Mouse (Mus musculus) heart, postnatal 36 days (tissue): ENCODE data around the gene Me1. TPM values are rescaled to one million over a fixed set of nuclear protein-coding genes. Genes with fewer than 3 reads are reported as not detected.
A peak's percentile ranks its signal among the peaks of the same experiment; 100 is the strongest.

Experiments used
- DNase-seq, 2 experiments: peaks; one replicate each; pipeline ENCODE4 v3.0.0; 2021 to 2022
- intact Hi-C: fragments of 180-260 bp; cut with DNase I; formaldehyde crosslinking; loops from one replicate; pipeline ENCODE4 v1.15.1; 2025
- total RNA-seq, 2 experiments: library from RNA; stranded (reverse); gene quantifications; 2 replicates each; pipeline ENCODE4 v1.2.3; 2021

Me1 gene
- total RNA-seq, 2 experiments from 2014 or later, result 112 to 114 TPM

GRCm38 (mm10) chr9:86710091-86710634, 14.4 kb upstream of the Me1 start:
- no peak for DNase-seq
- intact Hi-C loops, result no loop called here

DNA sequence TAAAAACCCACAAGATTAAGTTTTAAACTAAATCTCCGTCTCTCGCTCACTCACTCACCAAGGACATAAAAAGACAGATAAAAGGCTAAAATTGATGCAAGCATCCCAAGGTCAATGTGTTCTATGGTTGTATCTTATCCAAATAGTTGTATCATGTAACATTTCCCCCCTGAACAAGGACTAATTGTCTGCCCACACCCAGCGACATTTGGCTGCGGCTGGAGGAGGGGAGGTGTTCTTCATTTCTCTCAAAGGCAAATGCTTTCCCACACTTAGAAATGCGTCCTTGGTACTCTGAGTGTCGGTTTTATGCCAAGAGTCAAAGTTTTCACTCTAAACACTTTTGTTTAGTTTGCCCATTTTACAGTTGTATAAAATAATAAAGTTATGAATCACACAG, 13.2 kb upstream of the Me1 start:
- intact Hi-C loops, result no loop called here

GRCm38 (mm10) chr9:86707431-86707830, 11.7 kb upstream of the Me1 start:
- no peak for DNase-seq
- intact Hi-C loops, result no loop called here

More for the DNA sequence above, 13.2 kb upstream of the Me1 start:
- DNase-seq, result no peak

GRCm38 (mm10) chr9:86701844-86702243, 6.1 kb upstream of the Me1 start:
- intact Hi-C loops, result no loop called here

DNA sequence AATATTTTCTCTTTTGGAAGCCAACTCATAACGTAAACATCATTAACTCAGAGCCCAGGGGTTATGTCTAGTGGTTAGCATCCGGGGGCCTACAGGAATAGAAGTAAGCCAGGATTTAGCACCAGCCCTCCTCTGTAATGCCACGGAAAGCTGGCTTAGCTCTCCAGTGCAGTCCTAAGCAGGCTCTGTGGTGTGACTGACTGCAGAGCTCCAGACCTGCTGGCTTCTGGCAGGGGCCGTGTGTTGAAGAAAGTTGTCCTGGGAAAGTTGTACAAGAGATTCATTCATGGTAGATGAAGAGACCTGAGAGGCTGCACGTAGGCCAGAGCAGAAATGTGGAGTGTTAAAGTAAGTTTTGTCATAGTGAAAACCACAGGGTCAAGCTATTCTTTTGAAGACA, 5.5 kb upstream of the Me1 start:
- intact Hi-C loops, result no loop called here
- DNase-seq, result no peak

More at GRCm38 (mm10) chr9:86701844-86702243, 6.1 kb upstream of the Me1 start:
- DNase-seq, result no peak

- intact Hi-C loops, result no loop called here
- DNase-seq, result peak; percentile 40 to 47
Observed at GRCm38 (mm10) chr9:86695199-86695817, 445 bp downstream of the Me1 start.

DNA sequence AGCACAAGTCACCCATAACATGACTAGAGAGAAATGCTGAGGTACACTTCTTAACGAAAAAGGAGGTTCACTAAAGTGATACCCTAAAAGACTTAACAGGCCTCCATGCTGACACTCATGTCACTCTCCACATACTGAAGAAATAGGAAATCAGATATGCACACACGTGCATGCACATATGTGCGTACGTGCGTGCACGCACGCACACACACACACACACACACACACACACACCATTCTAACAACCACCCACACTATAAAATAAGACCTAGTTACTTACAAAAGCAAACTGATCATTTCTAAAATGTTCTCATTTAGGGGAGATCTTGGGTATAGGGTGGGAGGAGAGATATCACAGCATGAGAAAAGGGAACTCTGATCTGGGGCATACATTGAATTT, 1.1 kb downstream of the Me1 start:
- no peak for DNase-seq

GRCm38 (mm10) chr9:86693935-86694334, 1.8 kb downstream of the Me1 start:
- no peak for DNase-seq
- intact Hi-C loops, result no loop called here

More for the DNA sequence above, 1.1 kb downstream of the Me1 start:
- intact Hi-C loops, result no loop called here

DNA sequence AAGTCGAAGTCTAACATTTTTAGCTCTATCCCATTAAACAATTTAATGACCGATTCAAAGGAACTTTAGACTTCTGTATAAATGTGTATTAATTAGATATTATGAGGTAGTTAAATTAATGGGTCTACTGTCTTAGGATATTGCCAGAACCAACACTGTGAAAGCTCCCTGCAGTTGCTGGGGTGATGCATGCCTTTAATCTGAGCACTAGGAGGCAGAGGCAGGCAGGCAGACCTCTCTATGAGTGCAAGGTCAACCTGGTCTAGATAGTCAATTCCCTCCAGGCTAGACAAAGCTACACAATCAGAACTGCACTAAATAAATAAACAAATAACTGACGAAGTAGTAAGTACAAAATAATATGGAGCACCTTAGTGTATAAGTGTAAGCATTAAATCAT, 3.1 kb downstream of the Me1 start:
- intact Hi-C loops, result no loop called here
- DNase-seq, result no peak

- intact Hi-C loops, result no loop called here
- no peak for DNase-seq
Observed at GRCm38 (mm10) chr9:86692251-86692650, 3.5 kb downstream of the Me1 start.

- intact Hi-C loops, result no loop called here
- DNase-seq, result no peak
Observed at GRCm38 (mm10) chr9:86691101-86691500, 4.7 kb downstream of the Me1 start.

GRCm38 (mm10) chr9:86683713-86684209, 12.0 kb downstream of the Me1 start:
- intact Hi-C loops, result no loop called here
- DNase-seq, result no peak

- intact Hi-C loops, result no loop called here
Observed at GRCm38 (mm10) chr9:86682844-86683243, 12.9 kb downstream of the Me1 start.

DNA sequence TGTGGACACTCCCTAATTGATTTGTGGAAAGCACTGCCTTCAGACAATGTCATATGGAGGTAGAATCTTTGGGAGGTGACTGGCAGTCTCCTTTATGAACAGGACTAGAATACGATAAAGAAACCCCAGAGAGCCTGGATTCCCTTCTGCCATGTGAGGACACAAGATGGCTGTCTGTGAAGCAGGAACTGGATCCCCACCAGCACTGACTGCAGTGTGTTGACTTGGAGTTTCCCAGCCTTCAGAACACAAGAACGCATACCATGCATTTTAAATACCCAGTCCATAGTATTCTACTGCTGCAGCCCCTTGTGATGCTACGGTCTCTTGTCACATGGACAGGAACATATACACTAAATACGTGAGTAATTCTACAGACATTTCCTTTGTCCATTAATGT, 13.5 kb downstream of the Me1 start:
- DNase-seq, result no peak
- intact Hi-C loops, result no loop called here

More at GRCm38 (mm10) chr9:86682844-86683243, 12.9 kb downstream of the Me1 start:
- DNase-seq, result no peak

GRCm38 (mm10) chr9:86680431-86680830, 15.3 kb downstream of the Me1 start:
- no peak for DNase-seq
- intact Hi-C loops, result no loop called here

- no peak for DNase-seq
- intact Hi-C loops, result no loop called here
Observed at GRCm38 (mm10) chr9:86679843-86680417, 15.8 kb downstream of the Me1 start.

- DNase-seq, result no peak
- intact Hi-C loops, result no loop called here
Observed at GRCm38 (mm10) chr9:86676246-86676645, 19.5 kb downstream of the Me1 start.

GRCm38 (mm10) chr9:86675426-86675825, 20.3 kb downstream of the Me1 start:
- no peak for DNase-seq
- intact Hi-C loops, result no loop called here

GRCm38 (mm10) chr9:86672907-86673472, 22.8 kb downstream of the Me1 start:
- DNase-seq, result no peak
- intact Hi-C loops, result no loop called here

- intact Hi-C loops, result no loop called here
- DNase-seq, result no peak
Observed at GRCm38 (mm10) chr9:86668590-86669252, 27.0 kb downstream of the Me1 start.

GRCm38 (mm10) chr9:86667138-86667750, 28.5 kb downstream of the Me1 start:
- intact Hi-C loops, result no loop called here
- no peak for DNase-seq
